Mouse (Mus musculus) stomach, postnatal 0 days (tissue): Measurements from ENCODE around the gene Elovl5. TPM values are rescaled to one million over a fixed set of nuclear protein-coding genes. Genes with fewer than 3 reads are reported as not detected.
A peak's percentile ranks its signal among the peaks of the same experiment; 100 is the strongest.

ENCODE experiments used
- ATAC-seq: fragments of 200-750 bp; cut with Nextera tagmentation; 2 replicates; pipeline ENCODE4 v1.8.0; 2017; ENCODE audit not compliant: low FRiP score, low TSS enrichment
- DNase-seq: peaks from one replicate; pipeline ENCODE4 v3.0.0-alpha.2; 2016; ENCODE audit warnings: low spot score
- H3K27ac ChIP-seq: fragments of 300-500 bp; sonication (generic); replicated peaks from 2 replicates; pipeline ENCODE4 v1.5.1; 2014; ENCODE audit warnings: mild to moderate bottlenecking, control low read depth
- H3K27me3 ChIP-seq: fragments of 300-500 bp; sonication (generic); 2 replicates; pipeline ENCODE4 v1.6.1; 2014; ENCODE audit warnings: low read length; ENCODE audit not compliant: control insufficient read depth, insufficient read depth
- H3K36me3 ChIP-seq: fragments of 300-500 bp; sonication (generic); 2 replicates; pipeline ENCODE4 v1.6.1; 2014; ENCODE audit warnings: low read length, mixed read lengths; ENCODE audit not compliant: control insufficient read depth, insufficient read depth
- H3K4me1 ChIP-seq: fragments of 300-500 bp; sonication (generic); replicated peaks from 2 replicates; pipeline ENCODE4 v1.6.1; 2014; ENCODE audit warnings: antibody characterized with exemption; ENCODE audit not compliant: control insufficient read depth, insufficient read depth
- H3K4me2 ChIP-seq: fragments of 300-500 bp; sonication (generic); replicated peaks from 2 replicates; pipeline ENCODE4 v1.6.1; 2014; ENCODE audit warnings: low read depth, mild to moderate bottlenecking, control low read depth, moderate library complexity
- H3K4me3 ChIP-seq: fragments of 300-500 bp; sonication (generic); 2 replicates; pipeline ENCODE4 v1.5.1; 2014; ENCODE audit warnings: low read depth, low read length, control low read depth
- H3K9ac ChIP-seq: fragments of 300-500 bp; sonication (generic); 2 replicates; pipeline ENCODE4 v1.6.1; 2014; ENCODE audit warnings: mild to moderate bottlenecking, low read length, control low read depth, mixed read lengths
- H3K9me3 ChIP-seq: fragments of 300-500 bp; sonication (generic); 2 replicates; pipeline ENCODE4 v1.6.1; 2016; ENCODE audit warnings: low read length; ENCODE audit not compliant: control insufficient read depth
- CTCF ChIP-seq: IDR thresholded peaks from 2 replicates; pipeline ENCODE4 v1.5.1; 2016; ENCODE audit warnings: antibody characterized with exemption, low read depth, mild to moderate bottlenecking, moderate library complexity
- EP300 ChIP-seq: optimal IDR thresholded peaks from 2 replicates; pipeline ENCODE3; 2016; ENCODE audit warnings: antibody characterized with exemption
- WGBS: fragments of 180-500 bp; shearing (Covaris S2); extraction: QIAGEN DNeasy Blood & Tissue Kit; methylation state at CpG from one replicate; pipeline ENCODE4 v1.1.7; 2014; 5-methylcytosine and 5-hydroxymethylcytosine counted together
- polyA plus RNA-seq: library from polyadenylated mRNA; unstranded; fragments of >200 nt; fragmentation: Nextera tagmentation; extraction: Ambion mirVana; gene quantifications from 2 replicates; pipeline ENCODE4 v1.2.1, GENCODE M21; 2015

Gene Elovl5
- polyA plus RNA-seq, 1 experiment from 2014 or later, result 38.0 TPM

- H3K4me3 ChIP-seq, result no peak overlapping the region
- no peak overlapping the region for H3K27ac ChIP-seq
- no peak for DNase-seq
- no peaks in the 10 kb centered on the region for H3K27me3 ChIP-seq
- 80% methylated on average over 5 of the region's 5 CpGs for WGBS
- H3K9ac ChIP-seq, result no peak overlapping the region
- no peaks in the 10 kb centered on the region for H3K4me1 ChIP-seq
- no peak overlapping the region for H3K4me2 ChIP-seq
- no peaks in the 10 kb centered on the region for H3K36me3 ChIP-seq
- no peaks in the 10 kb centered on the region for H3K9me3 ChIP-seq
- ATAC-seq, result no peak
- no peak for TF ChIP-seq CTCF
- no peak for TF ChIP-seq EP300
Observed at GRCm38 (mm10) chr9:77929296-77929695, 12.1 kb downstream of the Elovl5 start.

- no peak for ATAC-seq
- H3K4me3 ChIP-seq, result no peak overlapping the region
- H3K9ac ChIP-seq, result no peak overlapping the region
- H3K27me3 ChIP-seq, result no peaks in the 10 kb centered on the region
- H3K9me3 ChIP-seq, result no peaks in the 10 kb centered on the region
- H3K4me1 ChIP-seq, result no peaks in the 10 kb centered on the region
- WGBS, result 68% methylated on average over 10 of the region's 10 CpGs
- TF ChIP-seq EP300 (no peak), CTCF (no peak)
- DNase-seq, result no peak
- H3K4me2 ChIP-seq, result no peak overlapping the region
- no peaks in the 10 kb centered on the region for H3K36me3 ChIP-seq
- H3K27ac ChIP-seq, result no peak overlapping the region
Observed at GRCm38 (mm10) chr9:77930036-77930859, 13.1 kb downstream of the Elovl5 start.

GRCm38 (mm10) chr9:77930860-77931184 lies 13.7 kb downstream of the Elovl5 start:
- Histone ChIP-seq H3K9ac (no peak overlapping the region), H3K4me1 (no peaks in the 10 kb centered on the region), H3K4me3 (no peak overlapping the region), H3K27ac (no peak overlapping the region), H3K4me2 (no peak overlapping the region), H3K27me3 (no peaks in the 10 kb centered on the region), H3K9me3 (no peaks in the 10 kb centered on the region), H3K36me3 (no peaks in the 10 kb centered on the region)
- ATAC-seq, result no peak
- TF ChIP-seq EP300, result no peak
- no peak for TF ChIP-seq CTCF
- 56% methylated on average over 4 of the region's 4 CpGs for WGBS
- no peak for DNase-seq

GRCm38 (mm10) chr9:77931740-77932139 lies 14.6 kb downstream of the Elovl5 start:
- Histone ChIP-seq H3K27me3 (no peaks in the 10 kb centered on the region), H3K36me3 (no peaks in the 10 kb centered on the region), H3K27ac (no peak overlapping the region), H3K9me3 (no peaks in the 10 kb centered on the region), H3K4me1 (no peaks in the 10 kb centered on the region), H3K4me3 (no peak overlapping the region), H3K9ac (no peak overlapping the region), H3K4me2 (no peak overlapping the region)
- TF ChIP-seq EP300 (no peak), CTCF (no peak)
- ATAC-seq (no peak), DNase-seq (no peak)
- WGBS, result 81% methylated on average over 5 of the region's 5 CpGs

- Histone ChIP-seq H3K4me3 (no peak overlapping the region), H3K4me2 (no peak overlapping the region), H3K36me3 (no peaks in the 10 kb centered on the region), H3K9me3 (no peaks in the 10 kb centered on the region), H3K27me3 (no peaks in the 10 kb centered on the region), H3K9ac (no peak overlapping the region), H3K4me1 (peaks cover 12% of the 10 kb centered on the region), H3K27ac (peak overlapping the region; percentile 64)
- peak; percentile 32 for DNase-seq
- ATAC-seq, result peak; percentile 85
- WGBS, result 54% methylated on average over 10 of the region's 10 CpGs
- TF ChIP-seq CTCF (no peak), EP300 (no peak)
Observed at GRCm38 (mm10) chr9:77935818-77936611, 18.9 kb downstream of the Elovl5 start.

DNA sequence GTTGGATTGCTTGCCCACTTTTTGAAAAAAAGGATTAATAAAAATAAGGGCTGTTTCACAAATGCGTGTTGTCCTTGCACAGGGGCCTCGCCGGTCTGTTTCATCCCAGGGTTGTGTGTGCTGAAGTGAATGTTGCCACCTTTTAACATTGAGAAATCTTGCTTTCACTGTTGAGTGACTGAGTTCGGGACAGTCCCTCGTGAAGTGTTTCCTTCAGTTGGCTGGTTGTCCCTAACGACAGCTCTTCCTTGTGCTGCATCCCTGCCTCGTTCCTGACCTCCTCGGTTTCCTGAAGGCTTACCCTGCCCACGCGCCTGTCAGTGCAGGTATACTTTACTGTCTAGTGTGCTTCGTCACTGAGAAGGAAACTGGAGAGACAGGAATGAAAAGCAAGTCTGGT lies 20.7 kb downstream of the Elovl5 start:
- WGBS, result 64% methylated on average over 11 of the region's 11 CpGs
- Histone ChIP-seq H3K4me2 (no peak overlapping the region), H3K27ac (no peak overlapping the region), H3K9me3 (no peaks in the 10 kb centered on the region), H3K36me3 (no peaks in the 10 kb centered on the region), H3K9ac (no peak overlapping the region), H3K4me1 (peaks cover 12% of the 10 kb centered on the region), H3K27me3 (no peaks in the 10 kb centered on the region), H3K4me3 (no peak overlapping the region)
- ATAC-seq (no peak), DNase-seq (no peak)
- TF ChIP-seq CTCF (no peak), EP300 (no peak)
